Mouse (Mus musculus) embryo, embryonic 10 days (tissue): Measurements from ENCODE around the gene Gpr180.
A peak's percentile ranks its signal among the peaks of the same experiment; 100 is the strongest.
"Not testable (repeated sequence)": the region's sequence is repeated elsewhere in the genome, so short reads cannot be mapped to it uniquely, and the experiment has no call there.

Experiments
- DNase-seq: peaks from one replicate; pipeline ENCODE4 v3.0.0-alpha.2; 2015; ENCODE audit warnings: low spot score

Gpr180 gene

GRCm38 (mm10) chr14:118151651-118152293, 14.8 kb downstream of the Gpr180 start:
- peak; percentile 24 for DNase-seq

- DNase-seq, result no peak
Measured at GRCm38 (mm10) chr14:118152294-118152651, 15.3 kb downstream of the Gpr180 start.

- DNase-seq, result not testable (repeated sequence)
Measured at GRCm38 (mm10) chr14:118156056-118156455, 19.1 kb downstream of the Gpr180 start.

GRCm38 (mm10) chr14:118156740-118157139, 19.8 kb downstream of the Gpr180 start:
- DNase-seq, result no peak

GRCm38 (mm10) chr14:118157146-118157545, 20.2 kb downstream of the Gpr180 start:
- DNase-seq, result peak; percentile 69

- DNase-seq, result no peak
Measured at GRCm38 (mm10) chr14:118161751-118162150, 24.8 kb downstream of the Gpr180 start.

- no peak for DNase-seq
Measured at GRCm38 (mm10) chr14:118162640-118163039, 25.7 kb downstream of the Gpr180 start.

- no peak for DNase-seq
Measured at GRCm38 (mm10) chr14:118168776-118169175, 31.8 kb downstream of the Gpr180 start.

GRCm38 (mm10) chr14:118173590-118174203, 36.7 kb downstream of the Gpr180 start:
- no peak for DNase-seq

GRCm38 (mm10) chr14:118175071-118175693, 38.2 kb downstream of the Gpr180 start:
- DNase-seq, result no peak

GRCm38 (mm10) chr14:118175694-118176085, 38.7 kb downstream of the Gpr180 start:
- DNase-seq, result no peak

GRCm38 (mm10) chr14:118179251-118179650, 42.3 kb downstream of the Gpr180 start:
- DNase-seq, result no peak

- peak; percentile 41 for DNase-seq
Measured at GRCm38 (mm10) chr14:118179701-118180100, 42.7 kb downstream of the Gpr180 start.

GRCm38 (mm10) chr14:118180117-118180557, 43.2 kb downstream of the Gpr180 start:
- peak; percentile 89 for DNase-seq

GRCm38 (mm10) chr14:118180711-118181177, 43.8 kb downstream of the Gpr180 start:
- DNase-seq, result peak; percentile 77

GRCm38 (mm10) chr14:118191442-118191841, 54.5 kb downstream of the Gpr180 start:
- no peak for DNase-seq

- no peak for DNase-seq
Measured at GRCm38 (mm10) chr14:118193001-118193628, 56.2 kb downstream of the Gpr180 start.

- no peak for DNase-seq
Measured at GRCm38 (mm10) chr14:118193663-118194062, 56.7 kb downstream of the Gpr180 start.

GRCm38 (mm10) chr14:118194219-118194914, 57.4 kb downstream of the Gpr180 start:
- DNase-seq, result no peak

GRCm38 (mm10) chr14:118197063-118197462, 60.1 kb downstream of the Gpr180 start:
- no peak for DNase-seq

- DNase-seq, result no peak
Measured at GRCm38 (mm10) chr14:118200731-118201130, 63.8 kb downstream of the Gpr180 start.

GRCm38 (mm10) chr14:118202006-118202405, 65.0 kb downstream of the Gpr180 start:
- DNase-seq, result no peak
